Mouse (Mus musculus) heart, embryonic 11.5 days (tissue): Measurements from ENCODE around the gene Tox3. TPM values are rescaled to one million over a fixed set of nuclear protein-coding genes. Genes with fewer than 3 reads are reported as not detected.

Source experiments
- ATAC-seq: fragments of 200-750 bp; cut with Nextera tagmentation; replicated peaks from 2 replicates; pipeline ENCODE4 v1.8.0; 2017; ENCODE audit warnings: moderate library complexity; ENCODE audit not compliant: insufficient number of reproducible peaks, low FRiP score, low TSS enrichment
- H3K27ac ChIP-seq: fragments of 300-500 bp; sonication (generic); 2 replicates; pipeline ENCODE4 v1.5.1; 2014; ENCODE audit warnings: mild to moderate bottlenecking, low read depth, low read length
- H3K27me3 ChIP-seq: fragments of 300-500 bp; sonication (generic); 2 replicates; pipeline ENCODE4 v1.6.1; 2014; ENCODE audit warnings: mild to moderate bottlenecking, low read length, mixed read lengths; ENCODE audit not compliant: control insufficient read depth, insufficient read depth
- H3K36me3 ChIP-seq: fragments of 300-500 bp; sonication (generic); 2 replicates; pipeline ENCODE4 v1.6.1; 2014; ENCODE audit warnings: mild to moderate bottlenecking, low read length, moderate library complexity, mixed read lengths; ENCODE audit not compliant: control insufficient read depth, insufficient read depth
- H3K4me1 ChIP-seq: fragments of 300-500 bp; sonication (generic); 2 replicates; pipeline ENCODE4 v1.6.1; 2014; ENCODE audit warnings: low read length; ENCODE audit not compliant: control insufficient read depth, insufficient read depth
- H3K4me2 ChIP-seq: fragments of 300-500 bp; sonication (generic); 2 replicates; pipeline ENCODE4 v1.6.1; 2014; ENCODE audit warnings: mild to moderate bottlenecking, moderate library complexity
- H3K4me3 ChIP-seq: fragments of 300-500 bp; sonication (generic); 2 replicates; pipeline ENCODE4 v1.5.1; 2014; ENCODE audit warnings: low read depth, low read length
- H3K9ac ChIP-seq: fragments of 300-500 bp; sonication (generic); 2 replicates; pipeline ENCODE4 v1.6.1; 2014; ENCODE audit warnings: mild to moderate bottlenecking, low read depth, low read length, moderate library complexity
- H3K9me3 ChIP-seq: fragments of 300-500 bp; sonication (generic); replicated peaks from 2 replicates; pipeline ENCODE4 v1.6.1; 2016; ENCODE audit warnings: low read length; ENCODE audit not compliant: control insufficient read depth
- WGBS: fragments of 180-500 bp; shearing (Covaris S2); extraction: QIAGEN DNeasy Blood & Tissue Kit; methylation state at CpG from one replicate; pipeline ENCODE4 v1.1.7; 2014; ENCODE audit not compliant: insufficient replicate concordance; 5-methylcytosine and 5-hydroxymethylcytosine counted together
- polyA plus RNA-seq: library from polyadenylated mRNA; unstranded; fragments of >200 nt; fragmentation: Nextera tagmentation; extraction: Ambion mirVana; gene quantifications from 2 replicates; pipeline ENCODE4 v1.2.1, GENCODE M21; 2014

The Tox3 gene
- polyA plus RNA-seq, 1 experiment from 2014 or later = 9.9 TPM

GRCm38 (mm10) chr8:90346880-90347535 lies 1.1 kb downstream of the Tox3 start:
- Histone ChIP-seq H3K36me3 (no peaks in the 10 kb centered on the region), H3K27me3 (peaks cover 11% of the 10 kb centered on the region), H3K4me2 (peak overlapping the region; percentile 68), H3K27ac (no peak overlapping the region), H3K9me3 (no peaks in the 10 kb centered on the region), H3K4me1 (peaks cover 2% of the 10 kb centered on the region; the same call in 1 of the 2 replicates), H3K9ac (peak overlapping the region; percentile 88), H3K4me3 (peak overlapping the region; percentile 79)
- 3% methylated on average over 21 of the region's 21 CpGs for WGBS
- ATAC-seq = no peak

DNA sequence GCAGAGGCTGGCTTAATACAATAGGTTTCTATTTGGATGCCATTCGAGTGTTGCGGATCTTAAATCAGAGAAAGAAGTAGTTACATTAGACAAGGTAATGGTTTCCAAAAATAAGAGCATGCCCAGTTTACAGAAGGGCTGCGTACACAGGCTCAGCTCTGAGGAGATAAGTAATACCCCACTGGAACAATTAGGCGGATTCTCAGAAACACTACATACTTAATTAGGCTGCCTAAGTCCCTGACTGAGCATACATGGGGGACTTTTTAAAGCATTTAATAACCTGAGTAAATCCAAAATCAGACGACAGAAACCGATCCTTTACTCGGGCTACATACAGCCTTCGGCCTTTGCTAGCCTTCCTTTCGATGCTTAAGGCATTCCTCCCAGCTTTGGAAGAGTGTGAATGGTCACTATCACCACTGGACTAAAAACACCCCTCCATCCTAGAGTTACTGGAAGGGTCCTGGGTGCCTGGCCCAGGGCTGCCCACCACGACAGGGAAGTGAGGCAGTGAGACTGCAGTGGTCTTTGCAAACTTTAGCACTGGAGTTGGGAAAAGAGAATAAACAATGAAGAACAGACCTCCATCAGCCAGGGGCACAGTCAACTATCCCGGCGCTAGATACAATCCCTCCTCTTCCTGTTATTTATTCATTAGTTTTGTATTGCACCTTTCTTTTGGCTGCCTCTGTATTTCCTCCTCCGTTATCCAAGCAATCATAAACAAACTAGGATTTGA lies 1.8 kb downstream of the Tox3 start:
- 52% methylated on average over 13 of the region's 13 CpGs for WGBS

DNA sequence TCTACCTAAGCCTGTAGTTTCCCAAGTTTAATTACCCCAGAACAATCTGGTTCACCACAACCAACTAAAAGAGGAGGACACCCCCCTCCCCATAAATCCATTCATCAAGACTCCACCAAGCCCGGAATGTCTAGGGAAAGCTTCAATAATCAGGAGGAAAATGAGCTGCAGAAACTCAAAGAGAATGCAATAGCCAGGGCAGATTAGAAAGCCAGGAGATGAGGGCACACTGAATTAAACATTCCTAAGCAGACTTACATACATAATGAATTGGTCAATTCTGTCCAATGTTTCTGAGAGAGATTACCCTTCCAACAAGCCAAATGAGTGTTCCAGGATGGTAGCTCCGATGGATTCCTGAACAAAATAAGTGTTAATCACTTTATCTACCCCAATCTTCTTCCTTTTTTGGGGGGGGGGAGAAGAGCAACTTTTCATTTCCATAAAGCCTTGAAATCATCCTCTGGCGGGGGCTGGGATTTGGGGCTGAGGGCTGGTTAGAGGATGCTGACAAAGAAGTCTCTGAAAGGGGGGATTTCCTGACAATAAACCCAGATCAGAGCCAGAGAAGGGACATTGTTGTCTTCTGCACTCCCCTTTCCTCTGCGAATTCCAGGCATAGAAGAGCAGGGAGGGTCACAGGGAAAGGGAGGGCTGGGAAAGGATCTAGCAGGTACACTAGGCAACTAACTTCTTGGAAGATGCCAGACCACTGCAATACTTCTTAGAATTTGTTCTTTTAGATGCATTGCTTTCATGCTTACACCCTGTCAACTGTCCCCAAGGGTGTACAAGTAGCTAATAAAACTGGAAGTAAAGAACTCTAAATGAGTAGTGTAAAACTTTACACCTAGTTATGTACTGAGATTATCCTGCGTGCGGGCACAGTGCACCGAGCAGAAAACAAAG lies 17.5 kb downstream of the Tox3 start:
- H3K36me3 ChIP-seq = no peaks in the 10 kb centered on the region
- 79% methylated on average over 7 of the region's 7 CpGs for WGBS
- H3K4me3 ChIP-seq = no peak overlapping the region
- no peaks in the 10 kb centered on the region for H3K9me3 ChIP-seq
- no peak overlapping the region for H3K9ac ChIP-seq
- no peak overlapping the region for H3K4me2 ChIP-seq
- no peak overlapping the region for H3K27ac ChIP-seq
- ATAC-seq = no peak
- H3K27me3 ChIP-seq = no peaks in the 10 kb centered on the region
- 0 out of 2 replicates have a peak, but pooled peaks cover 3% of the 10 kb centered on the region for H3K4me1 ChIP-seq

More for the DNA sequence above, 1.8 kb downstream of the Tox3 start:
- Histone ChIP-seq H3K4me3 (peak overlapping the region; percentile 79), H3K27me3 (peaks cover 9% of the 10 kb centered on the region), H3K4me1 (peaks cover 2% of the 10 kb centered on the region; the same call in 1 of the 2 replicates), H3K4me2 (peak overlapping the region; percentile 68), H3K36me3 (no peaks in the 10 kb centered on the region), H3K27ac (no peak overlapping the region), H3K9me3 (no peaks in the 10 kb centered on the region), H3K9ac (peak overlapping the region; percentile 62; the same call in 1 of the 2 replicates)
- ATAC-seq = no peak

- H3K27me3 ChIP-seq = no peaks in the 10 kb centered on the region
- H3K27ac ChIP-seq = no peak overlapping the region
- H3K4me2 ChIP-seq = no peak overlapping the region
- no peak overlapping the region for H3K9ac ChIP-seq
- H3K9me3 ChIP-seq = no peaks in the 10 kb centered on the region
- WGBS = 24% methylated on average over 4 of the region's 4 CpGs
- ATAC-seq = no peak
- H3K4me3 ChIP-seq = no peak overlapping the region
- H3K4me1 ChIP-seq = 0 out of 2 replicates have a peak, but pooled peaks cover 3% of the 10 kb centered on the region
- H3K36me3 ChIP-seq = no peaks in the 10 kb centered on the region
Measured at GRCm38 (mm10) chr8:90323824-90324223, 24.3 kb downstream of the Tox3 start.

- no peak for ATAC-seq
- no peaks in the 10 kb centered on the region for H3K9me3 ChIP-seq
- H3K4me2 ChIP-seq = no peak overlapping the region
- H3K4me1 ChIP-seq = 0 out of 2 replicates have a peak, but pooled peaks cover 3% of the 10 kb centered on the region
- no peak overlapping the region for H3K9ac ChIP-seq
- H3K27ac ChIP-seq = no peak overlapping the region
- H3K36me3 ChIP-seq = no peaks in the 10 kb centered on the region
- H3K4me3 ChIP-seq = no peak overlapping the region
- 77% methylated on average over 8 of the region's 8 CpGs for WGBS
- no peaks in the 10 kb centered on the region for H3K27me3 ChIP-seq
Measured at GRCm38 (mm10) chr8:90322701-90323439, 25.3 kb downstream of the Tox3 start.

DNA sequence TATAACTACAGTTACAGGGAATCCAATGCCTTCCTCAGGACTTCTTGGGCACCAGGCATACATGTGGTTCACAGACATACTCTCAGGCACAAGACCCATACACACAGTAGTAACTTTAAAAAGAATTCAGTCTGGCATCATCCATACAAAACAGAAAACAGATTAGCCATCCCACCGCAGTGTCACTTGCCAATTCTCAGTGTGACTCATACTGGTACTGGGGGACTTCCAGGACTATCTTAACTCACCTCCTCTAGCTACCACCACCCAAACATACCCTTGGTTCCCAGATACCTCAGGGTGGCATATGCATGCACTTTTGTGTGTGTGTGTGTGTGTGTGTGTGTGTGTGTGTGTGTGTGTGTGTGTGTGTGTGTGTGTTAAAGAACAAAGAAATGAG lies 26.9 kb downstream of the Tox3 start:
- Histone ChIP-seq H3K4me3 (no peak overlapping the region), H3K4me2 (no peak overlapping the region), H3K36me3 (no peaks in the 10 kb centered on the region), H3K4me1 (0 out of 2 replicates have a peak, but pooled peaks cover 3% of the 10 kb centered on the region), H3K27me3 (no peaks in the 10 kb centered on the region), H3K9ac (no peak overlapping the region), H3K9me3 (no peaks in the 10 kb centered on the region), H3K27ac (no peak overlapping the region)
- ATAC-seq = no peak
- 79% methylated on average over 1 of the region's 1 CpGs for WGBS

- Histone ChIP-seq H3K27me3 (no peaks in the 10 kb centered on the region), H3K4me3 (no peak overlapping the region), H3K4me2 (no peak overlapping the region), H3K9ac (no peak overlapping the region), H3K4me1 (no peaks in the 10 kb centered on the region), H3K9me3 (no peaks in the 10 kb centered on the region), H3K27ac (no peak overlapping the region), H3K36me3 (no peaks in the 10 kb centered on the region)
- no peak for ATAC-seq
- WGBS = 67% methylated on average over 7 of the region's 7 CpGs
Measured at GRCm38 (mm10) chr8:90314312-90314711, 33.8 kb downstream of the Tox3 start.

DNA sequence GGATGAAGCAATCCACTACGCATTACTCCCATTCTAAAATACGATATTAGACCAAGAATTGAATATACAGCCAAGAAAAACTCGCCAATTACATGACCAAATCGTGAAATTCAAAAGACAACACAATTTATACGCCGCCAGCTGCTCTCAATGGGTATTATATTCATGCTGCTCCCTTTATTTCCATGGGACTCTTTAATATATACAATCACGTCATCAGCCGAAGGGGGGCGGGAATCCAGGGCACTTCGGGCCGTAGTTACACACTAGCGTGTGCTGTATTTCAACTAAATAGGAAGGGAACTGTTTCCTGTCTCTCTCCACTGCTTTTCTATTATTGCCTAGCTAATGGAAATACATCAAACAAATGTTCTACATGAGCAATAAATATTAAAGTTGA lies 45.2 kb downstream of the Tox3 start:
- no peaks in the 10 kb centered on the region for H3K27me3 ChIP-seq
- H3K4me2 ChIP-seq = no peak overlapping the region
- peaks cover 7% of the 10 kb centered on the region; the same call in 1 of the 2 replicates for H3K4me1 ChIP-seq
- H3K4me3 ChIP-seq = no peak overlapping the region
- H3K9ac ChIP-seq = no peak overlapping the region
- no peaks in the 10 kb centered on the region for H3K36me3 ChIP-seq
- no peak overlapping the region for H3K27ac ChIP-seq
- no peak for ATAC-seq
- 86% methylated on average over 12 of the region's 12 CpGs for WGBS
- H3K9me3 ChIP-seq = no peaks in the 10 kb centered on the region
